Mouse (Mus musculus) stomach, postnatal 0 days (tissue): ENCODE measurements at regions not wholly inside any gene's neighbourhood (a gene's known extent, or its start where the extent isn't known, plus 50 kb on each side); places are given as distances from the start of the nearest gene placed in this dataset.

Source experiments
- CTCF ChIP-seq: IDR thresholded peaks from 2 replicates; pipeline ENCODE4 v1.5.1; 2016; ENCODE audit warnings: antibody characterized with exemption, low read depth, mild to moderate bottlenecking, moderate library complexity
- EP300 ChIP-seq: optimal IDR thresholded peaks from 2 replicates; pipeline ENCODE3; 2016; ENCODE audit warnings: antibody characterized with exemption

GRCm38 (mm10) chr12:70774006-70774405, 51.3 kb upstream of the Frmd6 start:
- TF ChIP-seq CTCF = no peak
- TF ChIP-seq EP300 = no peak
